Mouse (Mus musculus) forebrain, embryonic 13.5 days (tissue): ENCODE results near the gene Nfam1. TPM values are rescaled to one million over a fixed set of nuclear protein-coding genes. Genes with fewer than 3 reads are reported as not detected.

Experiments
- ATAC-seq: fragments of 200-750 bp; cut with Nextera tagmentation; 2 replicates; pipeline ENCODE4 v1.8.0; 2017
- H3K27ac ChIP-seq: fragments of 300-500 bp; sonication (generic); 2 replicates; pipeline ENCODE4 v1.5.1; 2015; ENCODE audit warnings: inconsistent platforms, mild to moderate bottlenecking, moderate library complexity
- H3K27me3 ChIP-seq: fragments of 300-500 bp; sonication (generic); 2 replicates; pipeline ENCODE4 v1.6.1; 2015; ENCODE audit warnings: mild to moderate bottlenecking, inconsistent platforms
- H3K36me3 ChIP-seq: fragments of 300-500 bp; sonication (generic); 2 replicates; pipeline ENCODE4 v1.6.1; 2015; ENCODE audit warnings: mild to moderate bottlenecking, inconsistent platforms; ENCODE audit not compliant: poor library complexity, severe bottlenecking
- H3K4me1 ChIP-seq: fragments of 300-500 bp; sonication (generic); 2 replicates; pipeline ENCODE4 v1.6.1; 2015; ENCODE audit warnings: inconsistent platforms
- H3K4me2 ChIP-seq: fragments of 300-500 bp; sonication (generic); 2 replicates; pipeline ENCODE4 v1.6.1; 2015; ENCODE audit warnings: inconsistent platforms, mild to moderate bottlenecking, moderate library complexity
- H3K4me3 ChIP-seq: fragments of 300-500 bp; sonication (generic); 2 replicates; pipeline ENCODE4 v1.5.1; 2015; ENCODE audit warnings: mild to moderate bottlenecking, inconsistent platforms
- H3K9ac ChIP-seq: fragments of 300-500 bp; sonication (generic); 2 replicates; pipeline ENCODE4 v1.6.1; 2015; ENCODE audit warnings: mild to moderate bottlenecking, inconsistent platforms
- H3K9me3 ChIP-seq: fragments of 300-500 bp; sonication (generic); replicated peaks from 2 replicates; pipeline ENCODE4 v1.6.1; 2016; ENCODE audit warnings: inconsistent platforms
- WGBS: fragments of 180-500 bp; shearing (Covaris S2); methylation state at CpG from one replicate; pipeline ENCODE4 v1.1.7; 2015; 5-methylcytosine and 5-hydroxymethylcytosine counted together
- polyA plus RNA-seq: library from polyadenylated mRNA; unstranded; fragments of >200 nt; fragmentation: Nextera tagmentation; extraction: Ambion mirVana; gene quantifications from 2 replicates; pipeline ENCODE4 v1.2.1, GENCODE M21; 2015

Gene Nfam1
- polyA plus RNA-seq, 1 experiment from 2014 or later, result 1.5 TPM

DNA sequence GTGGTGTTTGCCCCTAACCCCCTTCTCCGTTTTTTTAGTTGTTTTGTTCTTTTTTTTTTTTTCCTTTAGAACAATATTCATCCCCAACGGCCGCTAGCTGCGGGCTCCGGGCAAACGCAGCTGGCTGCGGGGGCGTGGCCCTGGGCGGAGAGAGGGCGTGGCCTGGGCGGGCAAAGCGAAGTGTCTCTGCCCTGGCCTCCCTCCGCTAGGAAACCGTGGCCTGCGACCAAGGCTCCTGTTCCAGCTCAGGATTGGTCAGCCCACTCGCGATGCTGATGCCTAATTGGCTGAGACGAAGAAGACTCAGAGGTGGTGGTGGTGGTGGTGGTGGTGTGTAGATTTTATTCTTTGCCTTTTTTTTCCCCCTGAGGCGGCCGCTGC is 45.4 kb downstream of the Nfam1 start, which contains the start of gene Tcf20:
Gene Tcf20 (minus strand): TSS at position 141 of the 381 bp plus-strand sequence.
- Histone ChIP-seq H3K36me3 (no peaks in the 10 kb centered on the region), H3K4me3 (peak within 1 kb of the TSS; percentile 49), H3K4me1 (peaks cover 89% of the 10 kb centered on the region), H3K27ac (peak within 1 kb of the TSS; percentile 61; the same call in 1 of the 2 replicates), H3K9ac (peak within 1 kb of the TSS; percentile 71), H3K27me3 (peaks cover 24% of the 10 kb centered on the region), H3K4me2 (peak within 1 kb of the TSS; percentile 90), H3K9me3 (no peaks in the 10 kb centered on the region)
- WGBS, result under 1% methylated on average over 20 of the region's 20 CpGs
- peak; percentile 79 for ATAC-seq

DNA sequence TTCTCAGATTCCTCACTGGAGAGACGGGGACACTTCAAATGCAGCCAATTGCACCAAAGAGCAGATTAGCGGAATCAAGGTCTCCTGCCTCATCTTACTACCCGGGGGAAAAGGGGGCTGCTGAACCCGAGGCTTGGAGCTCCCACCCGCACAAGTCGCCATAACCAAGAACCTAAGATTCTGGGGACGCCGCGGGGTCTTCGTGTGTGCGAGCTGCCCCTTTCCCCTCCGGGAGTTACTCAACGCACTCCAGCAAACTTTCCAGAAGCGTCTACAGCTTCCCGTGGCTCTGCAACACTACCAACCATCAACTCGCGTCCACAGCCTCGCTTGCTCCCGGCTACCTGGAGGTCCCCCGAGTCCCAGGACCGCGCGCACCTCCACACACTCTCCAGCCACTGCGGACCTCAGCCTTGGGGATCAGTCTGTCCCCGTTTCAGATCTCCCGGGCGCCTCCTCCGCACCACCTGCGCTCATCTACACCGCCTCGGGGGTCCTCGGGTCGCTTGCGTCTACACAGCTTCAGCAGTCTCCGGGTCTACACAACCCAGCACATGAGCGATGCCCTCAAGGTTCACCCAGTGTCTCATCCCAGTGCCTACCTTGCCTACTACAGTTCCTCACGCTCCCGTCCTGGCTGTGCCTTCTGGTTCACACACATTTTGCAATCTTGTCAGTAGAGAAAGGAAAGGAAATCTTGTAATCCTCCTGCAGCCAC is 45.9 kb downstream of the Nfam1 start:
- H3K9ac ChIP-seq, result peak overlapping the region; percentile 71
- no peak for ATAC-seq
- no peaks in the 10 kb centered on the region for H3K36me3 ChIP-seq
- H3K4me2 ChIP-seq, result peak overlapping the region; percentile 90
- WGBS, result under 1% methylated on average over 38 of the region's 38 CpGs
- peaks cover 24% of the 10 kb centered on the region for H3K27me3 ChIP-seq
- H3K27ac ChIP-seq, result 0 out of 2 replicates have a peak overlapping the region, but pooled peaks have one; percentile 61
- no peaks in the 10 kb centered on the region for H3K9me3 ChIP-seq
- peaks cover 89% of the 10 kb centered on the region for H3K4me1 ChIP-seq
- peak overlapping the region; percentile 49 for H3K4me3 ChIP-seq

DNA sequence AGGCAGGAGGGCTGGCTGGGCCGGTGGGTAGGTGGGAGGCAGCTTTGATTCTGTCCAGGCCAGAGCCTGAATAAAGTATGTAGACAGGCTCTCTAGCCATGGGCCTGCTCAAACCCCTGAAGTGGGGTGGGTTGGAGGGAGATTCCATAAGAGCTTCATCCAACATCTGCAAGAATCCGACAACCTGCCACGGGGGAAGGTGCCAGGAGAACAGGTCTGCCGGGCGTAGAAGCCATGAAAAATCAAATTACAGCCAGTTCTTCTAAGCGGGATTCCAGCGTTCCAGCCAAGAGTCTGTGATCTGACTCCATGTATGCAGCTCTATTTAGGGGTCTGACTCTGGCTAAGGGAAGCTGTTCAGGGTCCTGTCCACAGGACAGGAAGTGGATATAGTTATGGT is 48.5 kb downstream of the Nfam1 start:
- H3K9ac ChIP-seq, result peak overlapping the region; percentile 43; the same call in 1 of the 2 replicates

DNA sequence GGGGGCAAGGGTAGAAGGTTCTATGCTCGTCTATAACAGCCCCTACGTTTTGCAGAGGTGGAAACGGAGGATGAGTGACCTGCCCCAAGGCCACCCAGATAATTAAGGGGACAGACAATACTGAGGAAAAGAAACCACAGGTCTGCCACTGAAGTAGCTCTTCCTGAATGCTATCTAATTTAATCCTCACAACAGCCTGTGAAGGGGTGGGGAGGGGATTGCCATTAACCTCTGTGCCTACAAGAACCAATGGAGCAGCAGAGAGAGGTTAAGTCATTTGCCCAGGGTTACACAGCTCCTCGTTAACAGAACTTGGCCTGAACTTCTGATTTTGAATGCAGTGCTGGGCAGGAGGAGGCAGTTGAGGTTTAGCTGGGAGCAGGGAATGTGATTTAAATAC is 49.0 kb downstream of the Nfam1 start:
- no peaks in the 10 kb centered on the region for H3K9me3 ChIP-seq
- peak overlapping the region; percentile 94 for H3K27ac ChIP-seq
- peaks cover 89% of the 10 kb centered on the region for H3K4me1 ChIP-seq
- no peak overlapping the region for H3K4me3 ChIP-seq
- H3K9ac ChIP-seq, result peak overlapping the region; percentile 43
- peak overlapping the region; percentile 90 for H3K4me2 ChIP-seq
- peaks cover 26% of the 10 kb centered on the region for H3K27me3 ChIP-seq
- WGBS, result 8% methylated on average over 4 of the region's 4 CpGs
- ATAC-seq, result 0 out of 2 replicates have a peak, but pooled peaks have one; percentile 4
- no peaks in the 10 kb centered on the region for H3K36me3 ChIP-seq

More for the DNA sequence above, 48.5 kb downstream of the Nfam1 start:
- no peak overlapping the region for H3K4me3 ChIP-seq
- peak overlapping the region; percentile 94 for H3K27ac ChIP-seq
- peak overlapping the region; percentile 90 for H3K4me2 ChIP-seq
- H3K27me3 ChIP-seq, result peaks cover 27% of the 10 kb centered on the region
- peaks cover 92% of the 10 kb centered on the region for H3K4me1 ChIP-seq
- WGBS, result 56% methylated on average over 7 of the region's 7 CpGs
- no peak for ATAC-seq
- no peaks in the 10 kb centered on the region for H3K9me3 ChIP-seq
- no peaks in the 10 kb centered on the region for H3K36me3 ChIP-seq

DNA sequence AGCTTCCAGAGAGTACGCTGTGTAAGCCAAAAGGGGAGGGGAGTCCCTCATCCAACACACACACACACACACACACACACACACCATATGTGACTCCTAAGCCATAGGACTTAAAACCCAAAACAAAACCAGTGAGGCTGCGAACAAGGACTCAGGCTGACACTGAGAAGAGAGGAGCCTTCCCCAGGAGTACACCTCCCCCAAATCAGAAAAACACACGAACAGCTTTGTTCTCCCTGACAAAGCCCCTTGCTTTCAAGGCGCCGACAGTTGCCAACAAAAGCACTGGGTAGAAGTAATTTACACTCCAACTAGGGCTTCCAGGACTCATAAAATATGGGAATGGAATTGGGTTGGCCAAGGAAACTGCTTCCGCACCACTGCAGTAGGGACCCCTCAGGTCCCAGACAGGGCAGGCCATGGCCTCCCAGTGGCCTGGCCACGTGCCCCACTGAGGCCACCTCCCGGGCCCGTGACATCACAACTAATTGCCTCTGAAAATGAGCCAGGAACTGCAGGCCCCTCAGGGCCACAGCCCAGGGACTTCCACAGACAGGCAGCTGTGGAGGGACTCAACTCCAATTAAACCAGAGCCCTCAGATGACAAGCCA is 49.6 kb downstream of the Nfam1 start:
- peak overlapping the region; percentile 94 for H3K27ac ChIP-seq
- peak overlapping the region; percentile 90 for H3K4me2 ChIP-seq
- ATAC-seq, result peak; percentile 72
- H3K36me3 ChIP-seq, result no peaks in the 10 kb centered on the region
- H3K4me3 ChIP-seq, result no peak overlapping the region; the same call in 1 of the 2 replicates
- no peaks in the 10 kb centered on the region for H3K9me3 ChIP-seq
- H3K4me1 ChIP-seq, result peaks cover 83% of the 10 kb centered on the region
- peaks cover 22% of the 10 kb centered on the region for H3K27me3 ChIP-seq
- peak overlapping the region; percentile 43 for H3K9ac ChIP-seq
- WGBS, result 5% methylated on average over 9 of the region's 9 CpGs

DNA sequence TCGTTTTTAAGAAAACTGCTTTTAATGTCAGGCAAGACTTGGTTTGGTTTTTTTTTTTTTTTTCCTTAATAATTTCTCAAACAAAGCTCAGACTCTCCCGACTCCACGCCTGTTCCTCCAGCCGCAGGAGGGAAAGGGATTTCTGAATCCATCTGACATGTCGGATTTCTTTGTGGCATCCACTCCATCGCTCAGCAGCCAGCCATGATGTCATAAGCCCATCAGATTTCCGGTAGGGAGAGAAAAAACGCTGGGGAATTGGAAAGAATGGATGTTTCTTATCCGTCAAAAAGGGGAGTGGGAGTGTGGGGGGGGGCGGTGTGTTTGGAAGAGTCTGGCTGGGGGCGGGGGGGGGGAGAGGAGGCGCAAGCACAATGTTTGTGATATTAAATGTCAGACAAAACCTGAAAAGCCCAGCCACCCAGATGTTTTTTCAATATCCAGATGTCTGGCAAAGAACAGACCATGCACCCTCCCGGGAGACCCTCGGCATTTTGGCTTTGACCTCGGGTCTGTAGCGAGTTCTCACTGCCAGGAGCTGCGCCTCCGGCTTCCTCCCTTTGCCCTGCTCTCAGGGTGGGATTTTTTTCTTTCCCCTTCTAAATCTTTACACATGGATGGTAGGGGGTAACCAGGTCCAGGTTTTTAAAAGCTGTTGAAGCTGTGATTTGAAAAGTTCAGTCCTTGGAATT is 50.2 kb downstream of the Nfam1 start:
- Histone ChIP-seq H3K4me1 (peaks cover 77% of the 10 kb centered on the region), H3K27me3 (peaks cover 22% of the 10 kb centered on the region), H3K9ac (peak overlapping the region; percentile 43), H3K27ac (peak overlapping the region; percentile 94), H3K9me3 (no peaks in the 10 kb centered on the region), H3K4me3 (peak overlapping the region; percentile 17), H3K4me2 (peak overlapping the region; percentile 90), H3K36me3 (no peaks in the 10 kb centered on the region)
- WGBS, result 2% methylated on average over 18 of the region's 18 CpGs
- ATAC-seq, result peak; percentile 17; the same call in 1 of the 2 replicates

DNA sequence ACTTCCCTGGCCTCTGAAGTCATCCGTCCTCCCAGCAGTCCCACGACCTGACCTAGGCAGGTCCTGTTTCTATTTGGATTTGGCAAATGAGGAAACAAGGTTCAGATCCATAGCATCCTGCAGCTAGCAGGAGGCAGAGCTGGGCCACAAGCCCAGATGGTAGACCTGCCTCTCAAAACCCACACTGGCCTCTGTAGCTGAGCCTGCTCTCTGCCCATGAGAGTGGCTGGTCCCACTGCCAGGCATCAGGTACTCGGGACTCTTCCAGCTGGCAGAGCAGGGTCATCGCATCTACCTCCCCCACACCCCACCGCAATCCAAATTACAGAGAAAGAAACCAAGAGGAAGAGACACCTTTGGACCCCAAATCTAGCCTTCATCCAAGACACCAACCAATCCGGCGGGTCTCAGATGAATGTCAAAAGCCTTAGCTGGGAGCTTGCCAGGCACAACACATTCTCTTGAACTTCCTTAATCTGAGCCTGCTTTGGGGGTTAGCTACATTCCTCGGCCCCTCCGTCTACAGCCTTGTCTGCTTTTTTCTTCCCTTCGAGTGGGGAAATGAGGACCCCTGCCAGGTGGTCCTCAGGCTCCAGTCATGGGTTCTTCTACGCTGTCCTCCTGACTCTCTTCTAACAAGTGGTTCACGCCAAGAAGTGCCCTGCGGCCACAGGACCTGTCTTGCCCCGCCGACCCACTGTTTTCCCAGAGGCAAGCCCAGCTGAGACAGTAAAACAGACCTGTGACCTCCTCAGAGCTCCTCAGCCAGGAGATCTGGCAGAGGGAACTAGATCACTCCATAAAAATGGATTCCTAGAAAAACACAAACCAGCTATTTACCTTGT is 51.2 kb downstream of the Nfam1 start:
- no peak overlapping the region for H3K4me3 ChIP-seq
- peaks cover 21% of the 10 kb centered on the region for H3K27me3 ChIP-seq
- WGBS, result 30% methylated on average over 15 of the region's 15 CpGs
- no peaks in the 10 kb centered on the region for H3K9me3 ChIP-seq
- H3K9ac ChIP-seq, result peak overlapping the region; percentile 43
- no peak for ATAC-seq
- H3K27ac ChIP-seq, result peak overlapping the region; percentile 94
- peaks cover 67% of the 10 kb centered on the region for H3K4me1 ChIP-seq
- H3K36me3 ChIP-seq, result no peaks in the 10 kb centered on the region
- H3K4me2 ChIP-seq, result peak overlapping the region; percentile 90

DNA sequence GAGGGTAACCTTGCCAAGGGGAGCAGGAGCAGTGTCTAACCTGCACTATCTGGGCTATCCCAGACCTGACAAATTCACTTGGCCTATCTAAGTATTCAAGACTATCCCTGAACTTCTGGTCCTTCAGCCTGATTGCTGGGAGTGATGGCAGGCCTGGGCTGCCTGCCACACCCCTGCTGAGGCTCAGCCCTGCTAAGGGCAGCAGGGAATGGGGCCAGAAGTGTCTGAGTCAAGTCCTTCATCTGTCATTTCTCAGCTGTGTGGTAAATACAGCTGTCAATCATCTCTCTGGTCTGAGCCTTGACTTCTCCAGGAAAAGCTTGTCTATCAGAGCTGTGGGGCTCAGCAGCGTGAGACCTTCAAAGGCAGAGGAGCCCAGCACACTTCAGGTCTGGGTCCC is 53.6 kb downstream of the Nfam1 start:
- H3K27ac ChIP-seq, result no peak overlapping the region
- no peak for ATAC-seq
- WGBS, result 68% methylated on average over 1 of the region's 1 CpGs
- H3K4me2 ChIP-seq, result no peak overlapping the region
- H3K9me3 ChIP-seq, result no peaks in the 10 kb centered on the region
- peaks cover 61% of the 10 kb centered on the region for H3K4me1 ChIP-seq
- no peaks in the 10 kb centered on the region for H3K36me3 ChIP-seq
- no peak overlapping the region for H3K9ac ChIP-seq
- no peak overlapping the region for H3K4me3 ChIP-seq
- peaks cover 9% of the 10 kb centered on the region; the same call in 1 of the 2 replicates for H3K27me3 ChIP-seq

DNA sequence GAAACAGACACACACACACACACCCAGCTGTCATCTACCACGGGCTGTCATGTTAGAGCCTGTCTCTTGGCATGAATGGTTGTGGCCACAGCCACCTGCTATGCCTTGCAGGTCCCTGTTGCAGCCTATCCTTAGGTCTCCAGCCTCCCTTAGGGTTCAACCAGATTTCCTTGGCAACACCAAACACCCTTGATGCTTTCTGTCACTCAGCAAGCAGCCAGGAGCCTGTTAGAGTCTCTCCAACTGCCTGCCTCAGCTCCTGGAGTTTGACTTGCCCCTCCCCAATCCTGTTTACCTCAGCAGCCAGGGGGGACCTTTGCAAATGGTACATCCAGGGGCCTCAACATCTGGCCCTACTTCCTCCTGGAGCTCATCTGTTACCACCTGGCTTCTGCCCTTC is 58.6 kb downstream of the Nfam1 start:
- WGBS, result 100% methylated on average over 1 of the region's 1 CpGs
- Histone ChIP-seq H3K27ac (no peak overlapping the region), H3K27me3 (no peaks in the 10 kb centered on the region; the same call in 1 of the 2 replicates), H3K4me3 (no peak overlapping the region), H3K9ac (no peak overlapping the region), H3K36me3 (no peaks in the 10 kb centered on the region), H3K9me3 (no peaks in the 10 kb centered on the region), H3K4me1 (peaks cover 26% of the 10 kb centered on the region), H3K4me2 (no peak overlapping the region)
- no peak for ATAC-seq

DNA sequence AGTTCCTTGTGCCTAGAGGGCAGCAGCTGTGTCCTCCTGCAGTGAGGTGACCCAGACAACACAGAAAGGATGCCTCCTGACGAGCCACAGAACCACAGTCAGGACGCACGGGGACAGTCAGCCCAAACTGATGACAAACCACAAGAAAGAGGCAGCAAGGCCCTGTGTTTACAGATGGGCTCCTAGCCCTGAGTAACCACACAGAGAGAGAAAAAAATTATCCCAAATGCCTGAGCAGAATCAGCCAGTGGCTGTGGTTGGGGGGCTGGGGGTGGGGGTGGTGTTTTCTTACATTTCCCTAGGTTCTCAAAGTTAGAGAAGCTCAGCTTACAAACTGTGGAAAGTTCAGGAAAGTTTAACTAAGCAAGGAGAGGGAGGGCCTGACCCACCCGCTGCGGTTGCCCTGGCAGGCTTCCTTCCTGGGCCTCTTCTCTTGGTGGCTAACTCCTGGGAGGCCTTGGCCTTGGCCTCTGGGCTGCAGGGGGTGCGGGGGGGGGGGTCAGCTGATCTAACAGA is 63.8 kb downstream of the Nfam1 start:
- H3K36me3 ChIP-seq, result no peaks in the 10 kb centered on the region
- H3K27ac ChIP-seq, result peak overlapping the region; percentile 91
- no peak overlapping the region for H3K4me3 ChIP-seq
- H3K27me3 ChIP-seq, result peaks cover 14% of the 10 kb centered on the region
- H3K4me2 ChIP-seq, result no peak overlapping the region
- 31% methylated on average over 6 of the region's 6 CpGs for WGBS
- H3K4me1 ChIP-seq, result peaks cover 53% of the 10 kb centered on the region
- no peak for ATAC-seq
- no peak overlapping the region for H3K9ac ChIP-seq
- no peaks in the 10 kb centered on the region for H3K9me3 ChIP-seq

DNA sequence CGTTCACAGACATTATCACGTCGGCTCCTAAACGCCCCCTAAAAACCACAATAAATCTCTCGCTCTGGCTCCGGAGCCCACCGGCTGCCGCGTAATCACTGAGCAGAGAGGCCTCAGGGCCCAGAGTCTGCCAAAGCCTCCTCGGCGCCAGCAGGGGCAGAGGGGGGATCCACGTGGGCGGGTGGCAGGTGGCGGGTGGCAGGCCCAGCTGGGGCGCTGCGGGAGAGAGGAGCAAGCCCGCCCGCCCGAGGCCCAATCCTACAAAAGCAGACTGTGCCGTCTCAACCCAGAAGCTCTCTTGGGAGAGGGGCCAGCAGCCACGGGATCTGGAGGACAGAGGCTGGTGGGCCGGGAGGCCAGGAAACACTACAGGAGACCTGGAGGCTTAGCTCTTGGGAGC is 64.7 kb downstream of the Nfam1 start:
- Histone ChIP-seq H3K4me2 (peak overlapping the region; percentile 57), H3K4me3 (peak overlapping the region; percentile 17), H3K9me3 (no peaks in the 10 kb centered on the region), H3K27ac (peak overlapping the region; percentile 91), H3K9ac (peak overlapping the region; percentile 56), H3K36me3 (no peaks in the 10 kb centered on the region), H3K27me3 (peaks cover 14% of the 10 kb centered on the region), H3K4me1 (peaks cover 57% of the 10 kb centered on the region)
- 0% methylated on average over 22 of the region's 22 CpGs for WGBS
- peak; percentile 91 for ATAC-seq
